Mouse (Mus musculus) myocyte (in vitro differentiated cells): Measurements from ENCODE around the gene Cdk12.

Experiments
- CEBPB ChIP-seq: IDR thresholded peaks from 2 replicates; pipeline ENCODE4 v1.6.1; 2011; ENCODE audit warnings: mild to moderate bottlenecking, moderate library complexity; ENCODE audit not compliant: poor library complexity, insufficient read depth, severe bottlenecking
- MYOG ChIP-seq, 3 experiments: IDR thresholded peaks; one replicate each; pipeline ENCODE4 v1.6.1; 2011; ENCODE audit warnings: control low read depth in 2 of 3, low read depth in 2 of 3, mild to moderate bottlenecking in 2 of 3; ENCODE audit not compliant: insufficient read length in 2 of 3, control insufficient read depth in 1 of 3, insufficient read depth in 1 of 3
- POLR2A ChIP-seq: IDR thresholded peaks from one replicate; pipeline ENCODE4 v1.6.1; 2011; ENCODE audit warnings: low read depth, mild to moderate bottlenecking, control low read depth, moderate library complexity; ENCODE audit not compliant: insufficient read length
- SRF ChIP-seq: IDR thresholded peaks from one replicate; pipeline ENCODE4 v1.6.1; 2011; ENCODE audit warnings: low read depth; ENCODE audit not compliant: control insufficient read depth, insufficient read length

- TF ChIP-seq SRF (no peak), MYOG (IDR thresholded peaks at IDR 0.05; ENCODE audit: control insufficient read depth in 1 of 3, insufficient read depth in 1 of 3, insufficient read length in 2 of 3, low read depth in 2 of 3) (no peak), POLR2A (no peak), CEBPB (no peak)
Measured at GRCm38 (mm10) chr11:98319120-98319519, 116.3 kb downstream of the Cdk12 start.
